Mouse (Mus musculus) intestine, postnatal 0 days (tissue): Measurements from ENCODE around the gene Bcr. TPM values are rescaled to one million over a fixed set of nuclear protein-coding genes. Genes with fewer than 3 reads are reported as not detected.

Source experiments
- ATAC-seq: fragments of 200-750 bp; cut with Nextera tagmentation; 2 replicates; pipeline ENCODE4 v1.8.0; 2017; ENCODE audit warnings: mild to moderate bottlenecking, moderate TSS enrichment, moderate library complexity
- H3K27ac ChIP-seq: fragments of 300-500 bp; sonication (generic); 2 replicates; pipeline ENCODE4 v1.5.1; 2014; ENCODE audit warnings: mild to moderate bottlenecking, low read depth, low read length, moderate library complexity
- H3K27me3 ChIP-seq: fragments of 300-500 bp; sonication (generic); replicated peaks from 2 replicates; pipeline ENCODE4 v1.6.1; 2014; ENCODE audit warnings: low read length, mixed read lengths; ENCODE audit not compliant: control insufficient read depth, insufficient read depth
- H3K36me3 ChIP-seq: fragments of 300-500 bp; sonication (generic); 2 replicates; pipeline ENCODE4 v1.6.1; 2014; ENCODE audit warnings: mild to moderate bottlenecking, moderate library complexity; ENCODE audit not compliant: control insufficient read depth, insufficient read depth
- H3K4me1 ChIP-seq: fragments of 300-500 bp; sonication (generic); replicated peaks from 2 replicates; pipeline ENCODE4 v1.6.1; 2014; ENCODE audit warnings: antibody characterized with exemption, low read length, mixed read lengths; ENCODE audit not compliant: control insufficient read depth, insufficient read depth
- H3K4me2 ChIP-seq: fragments of 300-500 bp; sonication (generic); replicated peaks from 2 replicates; pipeline ENCODE4 v1.6.1; 2014; ENCODE audit warnings: low read depth, mild to moderate bottlenecking, moderate library complexity
- H3K4me3 ChIP-seq: fragments of 300-500 bp; sonication (generic); 2 replicates; pipeline ENCODE4 v1.5.1; 2014; ENCODE audit warnings: low read depth, low read length
- H3K9ac ChIP-seq: fragments of 300-500 bp; sonication (generic); 2 replicates; pipeline ENCODE4 v1.6.1; 2014; ENCODE audit warnings: mild to moderate bottlenecking, low read depth, low read length
- H3K9me3 ChIP-seq: fragments of 300-500 bp; sonication (generic); 2 replicates; pipeline ENCODE4 v1.6.1; 2016; ENCODE audit warnings: mixed run types; ENCODE audit not compliant: control insufficient read depth
- CTCF ChIP-seq: sonication (generic); IDR thresholded peaks from 2 replicates; pipeline ENCODE4 v1.5.1; 2016; ENCODE audit warnings: low read depth, mild to moderate bottlenecking, control low read depth, antibody characterized with exemption, moderate library complexity
- WGBS: fragments of 180-500 bp; shearing (Covaris S2); extraction: QIAGEN DNeasy Blood & Tissue Kit; methylation state at CpG from one replicate; pipeline ENCODE4 v1.1.7; 2014; 5-methylcytosine and 5-hydroxymethylcytosine counted together
- polyA plus RNA-seq: library from polyadenylated mRNA; unstranded; fragments of >200 nt; fragmentation: Nextera tagmentation; extraction: Ambion mirVana; gene quantifications from 2 replicates; pipeline ENCODE4 v1.2.1, GENCODE M21; 2015

Bcr gene
- polyA plus RNA-seq, 1 experiment from 2014 or later, result 26.7 TPM

DNA sequence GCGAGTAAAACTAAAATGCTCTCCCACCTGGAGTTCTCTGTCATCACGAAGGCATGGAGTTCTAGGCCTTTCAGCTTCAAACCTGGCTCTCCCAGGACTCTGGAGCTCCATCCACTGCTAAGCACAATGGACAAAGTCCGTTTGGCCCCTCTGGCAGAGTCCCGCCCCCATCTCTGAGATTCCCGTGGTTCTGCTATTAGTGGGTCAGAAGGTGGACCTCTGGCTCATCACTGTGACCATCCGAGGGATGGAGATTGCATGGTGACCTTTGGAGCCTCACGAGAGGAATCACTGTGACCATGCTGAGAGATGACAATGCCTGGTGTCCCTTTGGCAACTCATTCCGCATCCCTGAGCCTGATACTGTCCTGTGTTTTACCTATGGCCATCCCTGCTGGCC, 7.5 kb upstream of the Bcr start:
- H3K27me3 ChIP-seq, result no peaks in the 10 kb centered on the region
- H3K4me1 ChIP-seq, result 0 out of 2 replicates have a peak, but pooled peaks cover 3% of the 10 kb centered on the region
- no peak overlapping the region for H3K4me2 ChIP-seq
- no peak overlapping the region for H3K9ac ChIP-seq
- no peak for ATAC-seq
- no peak overlapping the region for H3K4me3 ChIP-seq
- TF ChIP-seq CTCF, result no peak
- no peaks in the 10 kb centered on the region for H3K9me3 ChIP-seq
- 68% methylated on average over 8 of the region's 8 CpGs for WGBS
- H3K36me3 ChIP-seq, result no peaks in the 10 kb centered on the region
- no peak overlapping the region for H3K27ac ChIP-seq

DNA sequence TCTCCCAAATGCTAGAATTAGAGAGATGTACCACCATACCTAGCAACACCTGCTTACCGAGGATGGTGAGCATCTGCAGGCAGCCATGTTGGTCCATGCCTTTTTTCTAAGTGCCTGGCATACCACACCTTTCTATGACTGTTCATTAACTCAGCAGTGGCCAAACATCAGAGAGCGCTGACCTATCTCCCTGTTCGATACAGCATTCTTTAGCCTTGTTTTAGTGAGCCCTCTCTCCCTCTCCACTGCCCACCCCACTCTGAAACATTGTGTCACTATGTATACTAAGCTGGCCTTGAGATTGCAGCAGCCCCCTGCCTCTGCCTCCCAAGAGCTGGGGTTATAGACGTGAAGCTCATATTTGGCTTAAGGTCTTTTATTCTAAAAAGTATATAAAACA, 6.7 kb upstream of the Bcr start:
- TF ChIP-seq CTCF, result no peak

DNA sequence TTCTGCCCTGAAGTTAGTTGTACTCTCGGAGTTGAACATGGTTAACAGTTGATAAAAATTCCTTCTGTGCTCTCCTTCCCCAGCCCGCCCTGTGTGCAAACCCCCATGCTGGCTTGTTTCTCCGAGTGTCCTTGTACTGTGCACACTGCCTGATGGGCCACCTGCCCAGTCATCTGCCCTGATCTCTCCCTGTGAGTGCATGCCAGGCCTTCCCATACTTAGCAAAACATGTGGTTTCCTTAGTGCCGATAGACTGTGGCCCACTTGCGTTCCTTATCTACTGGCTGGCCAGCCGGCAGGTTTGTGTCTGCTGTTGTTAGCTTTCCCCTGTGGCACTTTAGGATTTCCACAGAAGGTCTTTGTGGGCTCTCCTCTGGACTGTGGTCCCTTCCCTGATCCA, 6.3 kb upstream of the Bcr start:
- Histone ChIP-seq H3K9me3 (no peaks in the 10 kb centered on the region), H3K9ac (no peak overlapping the region), H3K27ac (no peak overlapping the region), H3K27me3 (no peaks in the 10 kb centered on the region), H3K4me3 (no peak overlapping the region), H3K4me1 (0 out of 2 replicates have a peak, but pooled peaks cover 3% of the 10 kb centered on the region), H3K36me3 (no peaks in the 10 kb centered on the region), H3K4me2 (no peak overlapping the region)
- WGBS, result 43% methylated on average over 6 of the region's 6 CpGs
- ATAC-seq, result no peak
- TF ChIP-seq CTCF, result no peak

More for the DNA sequence above, 6.7 kb upstream of the Bcr start:
- H3K27ac ChIP-seq, result no peak overlapping the region
- no peak overlapping the region for H3K4me3 ChIP-seq
- H3K4me2 ChIP-seq, result no peak overlapping the region
- WGBS, result 70% methylated on average over 4 of the region's 4 CpGs
- H3K36me3 ChIP-seq, result no peaks in the 10 kb centered on the region
- ATAC-seq, result no peak
- H3K9me3 ChIP-seq, result no peaks in the 10 kb centered on the region
- H3K9ac ChIP-seq, result no peak overlapping the region
- H3K4me1 ChIP-seq, result 0 out of 2 replicates have a peak, but pooled peaks cover 3% of the 10 kb centered on the region
- no peaks in the 10 kb centered on the region for H3K27me3 ChIP-seq

DNA sequence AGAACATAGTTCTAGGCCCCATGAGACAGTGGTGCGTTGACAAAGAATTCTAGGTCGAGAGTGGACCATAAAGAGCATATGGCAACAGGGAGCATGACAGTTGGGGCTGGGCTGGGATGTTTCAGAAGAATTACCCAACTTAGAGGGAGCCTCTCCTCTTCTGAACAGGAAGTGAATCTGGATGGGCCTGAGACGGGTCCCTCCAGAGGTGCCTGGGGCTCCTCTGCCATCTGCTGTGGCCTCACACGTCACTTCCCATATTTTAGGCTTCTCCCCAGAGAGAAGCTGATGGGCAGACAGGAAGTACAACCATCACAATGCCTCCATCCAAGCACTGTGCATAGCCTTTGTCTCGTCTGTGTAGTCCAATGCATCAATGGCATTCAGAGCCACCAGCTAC, 4.7 kb upstream of the Bcr start:
- H3K9me3 ChIP-seq, result no peaks in the 10 kb centered on the region
- H3K27ac ChIP-seq, result no peak overlapping the region
- whole genome bisulfite sequencing, result 70% methylated on average over 5 of the region's 5 CpGs
- no peak overlapping the region for H3K4me3 ChIP-seq
- no peaks in the 10 kb centered on the region for H3K27me3 ChIP-seq
- no peaks in the 10 kb centered on the region for H3K36me3 ChIP-seq
- no peak for TF ChIP-seq CTCF
- no peak overlapping the region for H3K4me2 ChIP-seq
- H3K9ac ChIP-seq, result no peak overlapping the region
- peaks cover 3% of the 10 kb centered on the region; the same call in 1 of the 2 replicates for H3K4me1 ChIP-seq
- no peak for ATAC-seq

DNA sequence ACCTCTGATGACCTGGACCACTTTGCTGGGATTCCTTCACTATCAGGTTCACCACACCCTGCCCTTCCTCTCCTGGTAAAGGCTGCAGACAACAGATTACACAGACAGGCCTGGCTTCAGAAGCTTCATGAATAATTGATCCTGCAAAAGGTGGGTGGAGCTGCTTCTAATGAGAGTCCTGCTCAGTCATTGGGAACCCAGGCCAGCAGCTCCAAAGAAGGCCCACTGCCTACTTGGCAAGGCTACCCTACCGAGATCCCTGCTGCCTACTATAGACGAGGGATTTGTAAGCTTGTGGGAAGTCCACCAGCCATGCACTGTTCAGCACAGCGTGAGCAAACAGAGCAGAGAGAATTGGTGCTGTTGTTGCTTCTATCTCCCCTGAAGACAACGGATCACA, 4.1 kb upstream of the Bcr start:
- WGBS, result 39% methylated on average over 4 of the region's 4 CpGs

DNA sequence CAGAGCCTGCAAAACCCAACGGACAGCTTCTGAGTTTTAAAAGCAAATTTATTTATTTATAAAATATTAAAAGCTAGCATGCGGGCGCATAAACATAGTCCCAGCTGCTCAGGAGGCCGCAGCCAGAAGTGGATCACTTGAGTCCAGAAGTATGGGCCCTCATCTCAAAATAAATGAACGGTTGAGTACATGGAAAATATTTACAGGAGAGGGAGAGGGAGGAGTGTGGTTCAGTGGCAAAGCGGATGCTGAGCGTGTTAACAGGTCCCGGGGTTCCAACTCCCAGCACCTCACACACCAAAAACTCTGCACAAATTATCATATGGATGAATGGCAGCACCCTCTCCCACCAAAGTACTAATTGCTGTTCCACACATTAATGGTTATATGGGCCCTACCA, 2.1 kb upstream of the Bcr start:
- 62% methylated on average over 8 of the region's 8 CpGs for WGBS

More for the DNA sequence above, 4.1 kb upstream of the Bcr start:
- TF ChIP-seq CTCF, result no peak
- H3K27ac ChIP-seq, result no peak overlapping the region
- H3K27me3 ChIP-seq, result no peaks in the 10 kb centered on the region
- no peak overlapping the region for H3K4me2 ChIP-seq
- peaks cover 3% of the 10 kb centered on the region; the same call in 1 of the 2 replicates for H3K4me1 ChIP-seq
- H3K4me3 ChIP-seq, result no peak overlapping the region
- no peaks in the 10 kb centered on the region for H3K36me3 ChIP-seq
- no peak for ATAC-seq
- H3K9me3 ChIP-seq, result no peaks in the 10 kb centered on the region
- no peak overlapping the region for H3K9ac ChIP-seq

DNA sequence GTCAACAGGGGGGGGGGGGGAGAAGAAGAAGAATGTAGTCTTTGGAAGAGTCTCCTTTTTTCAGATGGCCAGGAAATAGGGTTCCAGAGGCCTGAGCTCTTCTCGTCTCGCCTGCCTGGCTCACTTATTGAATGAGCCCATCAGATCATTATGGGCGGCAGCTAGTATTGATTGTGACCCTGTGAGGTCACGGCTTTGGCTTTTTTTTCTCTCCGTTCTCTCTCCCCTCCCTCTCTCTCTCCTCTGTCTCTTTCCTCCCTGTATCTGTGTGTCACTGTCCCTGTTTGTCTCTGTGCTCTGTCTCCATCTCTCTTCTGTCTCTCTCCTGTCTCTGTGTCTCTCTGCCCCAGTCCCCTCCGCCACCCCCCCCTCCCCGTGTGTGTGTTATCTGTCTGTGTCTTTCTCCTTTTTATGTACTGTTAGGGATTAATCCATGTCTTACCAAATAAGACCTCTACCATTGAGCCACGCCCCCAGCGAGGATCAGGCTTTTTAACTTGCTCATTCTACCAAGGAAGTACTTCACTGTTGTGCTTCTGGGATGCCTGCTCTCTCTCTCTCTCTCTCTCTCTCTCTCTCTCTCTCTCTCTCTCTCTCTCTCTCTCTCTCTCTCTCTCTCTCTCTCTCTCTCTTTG, 1.5 kb upstream of the Bcr start:
- Histone ChIP-seq H3K4me3 (no peak overlapping the region), H3K4me1 (peaks cover 17% of the 10 kb centered on the region), H3K36me3 (no peaks in the 10 kb centered on the region), H3K27ac (no peak overlapping the region), H3K9ac (no peak overlapping the region), H3K4me2 (peak overlapping the region; percentile 81), H3K27me3 (no peaks in the 10 kb centered on the region), H3K9me3 (no peaks in the 10 kb centered on the region)
- no peak for TF ChIP-seq CTCF
- WGBS, result 40% methylated on average over 9 of the region's 9 CpGs
- no peak for ATAC-seq

More for the DNA sequence above, 2.1 kb upstream of the Bcr start:
- no peaks in the 10 kb centered on the region for H3K9me3 ChIP-seq
- H3K27me3 ChIP-seq, result no peaks in the 10 kb centered on the region
- ATAC-seq, result no peak
- no peak overlapping the region for H3K4me2 ChIP-seq
- no peak overlapping the region for H3K9ac ChIP-seq
- H3K36me3 ChIP-seq, result no peaks in the 10 kb centered on the region
- no peak for TF ChIP-seq CTCF
- H3K27ac ChIP-seq, result no peak overlapping the region
- H3K4me1 ChIP-seq, result peaks cover 17% of the 10 kb centered on the region
- no peak overlapping the region for H3K4me3 ChIP-seq
